Mouse (Mus musculus) liver, embryonic 14.5 days (tissue): ENCODE results near the gene Traf3ip3.

Experiments
- CTCF ChIP-seq: IDR thresholded peaks from 2 replicates; pipeline ENCODE4 v1.5.1; 2016; ENCODE audit warnings: antibody characterized with exemption, low read depth, control low read depth
- EP300 ChIP-seq: IDR thresholded peaks from 2 replicates; pipeline ENCODE4 v1.6.1; 2016; ENCODE audit warnings: antibody characterized with exemption, low read depth

DNA sequence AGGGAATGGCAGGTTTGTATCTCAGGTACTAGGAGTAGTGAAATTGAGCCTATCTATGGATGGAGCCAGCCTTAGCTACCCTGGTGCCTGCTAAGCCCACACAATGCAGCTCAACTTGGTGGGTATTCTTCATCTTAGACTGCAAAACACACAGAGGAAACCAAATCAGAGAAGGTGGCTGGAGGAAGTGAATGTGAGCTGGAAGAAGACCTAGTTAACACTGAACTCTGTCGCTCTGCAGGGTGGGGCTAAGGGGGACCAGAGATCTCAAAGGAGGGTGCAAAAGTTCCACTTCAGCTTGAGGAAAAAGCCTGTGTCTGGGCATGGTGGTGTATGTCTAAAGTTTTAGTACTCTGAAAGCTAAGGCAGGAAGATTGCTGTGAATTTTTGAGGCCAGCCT is 41.9 kb downstream of the Traf3ip3 start:
- TF ChIP-seq CTCF (no peak), EP300 (no peak)
